Mouse (Mus musculus) macrophage (primary cell): ENCODE data around the gene Zfp839. TPM values are rescaled to one million over a fixed set of nuclear protein-coding genes. Genes with fewer than 3 reads are reported as not detected.
"Not testable (repeated sequence)": the region's sequence is repeated elsewhere in the genome, so short reads cannot be mapped to it uniquely, and the experiment has no call there.

ENCODE experiments used
- H3K27ac ChIP-seq: fragments of 350-480 bp; formaldehyde crosslinking; 2 replicates; pipeline ENCODE4 v1.9.0; 2021
- H3K36me3 ChIP-seq: fragments of 350-480 bp; formaldehyde crosslinking; 2 replicates; pipeline ENCODE4 v1.9.0; 2021; ENCODE audit errors: inconsistent target
- H3K4me3 ChIP-seq: fragments of 350-480 bp; formaldehyde crosslinking; 2 replicates; pipeline ENCODE4 v1.9.0; 2021; ENCODE audit errors: inconsistent target
- H3K79me2 ChIP-seq: fragments of 350-480 bp; formaldehyde crosslinking; 2 replicates; pipeline ENCODE4 v1.9.0; 2021; ENCODE audit errors: inconsistent target
- WGBS: methylation state at CpG from one replicate; pipeline ENCODE4 v1.1.7; 2026; ENCODE audit warnings: inconsistent platforms; ENCODE audit not compliant: missing documents; 5-methylcytosine and 5-hydroxymethylcytosine counted together
- polyA plus RNA-seq: library from polyadenylated mRNA; stranded (reverse); fragments of 250-400 nt; gene quantifications from 3 replicates; pipeline ENCODE4 v1.2.4, GENCODE M21; 2018; ENCODE audit warnings: inconsistent platforms

The Zfp839 gene
- polyA plus RNA-seq, 1 experiment from 2014 or later, result 12.1 TPM

DNA sequence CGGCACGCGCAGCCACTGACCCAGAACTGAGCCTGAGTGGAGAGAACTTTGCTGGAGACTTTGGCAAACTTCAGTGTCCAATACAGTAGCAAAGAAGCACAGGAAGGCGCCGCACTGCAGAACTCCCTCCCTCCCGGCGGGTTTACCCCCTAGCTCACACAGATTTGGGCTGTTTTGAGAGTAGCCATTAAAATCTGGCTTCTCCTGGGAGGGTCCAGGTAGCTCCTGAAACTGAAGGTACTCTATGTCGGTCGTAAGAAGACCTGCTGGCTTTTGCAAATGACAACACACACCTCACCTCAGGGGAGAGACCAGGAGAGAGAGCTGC, 840 bp downstream of the Zfp839 start:
- peak overlapping the region; percentile 60 for H3K27ac ChIP-seq
- WGBS, result 10% methylated on average over 9 of the region's 9 CpGs

DNA sequence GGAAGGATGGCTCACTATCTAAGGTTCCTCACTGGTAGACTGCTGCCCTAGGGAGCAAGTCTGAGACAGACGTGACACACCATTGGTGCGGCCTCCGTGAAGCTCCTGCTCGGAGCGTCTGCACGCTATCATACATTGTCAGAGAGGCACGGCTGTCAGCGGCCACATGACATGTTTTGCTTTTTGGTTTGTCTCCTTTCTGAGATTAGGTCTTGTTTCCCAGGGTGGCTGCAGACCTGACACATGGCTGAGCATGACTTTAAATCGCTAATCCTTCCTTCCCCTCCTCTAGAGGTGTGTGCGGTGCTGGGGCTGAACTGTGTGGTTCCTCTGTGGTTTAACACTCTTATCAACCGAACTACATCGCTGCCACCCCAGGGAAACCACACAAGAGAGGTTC, 1.4 kb downstream of the Zfp839 start:
- WGBS, result 5% methylated on average over 12 of the region's 12 CpGs
- H3K79me2 ChIP-seq, result peaks cover 43% of the 10 kb centered on the region; the same call in 1 of the 2 replicates
- peak overlapping the region; percentile 60 for H3K27ac ChIP-seq
- peak overlapping the region; percentile 59 for H3K4me3 ChIP-seq
- H3K36me3 ChIP-seq, result no peaks in the 10 kb centered on the region

More for the DNA sequence above, 840 bp downstream of the Zfp839 start:
- Histone ChIP-seq H3K36me3 (no peaks in the 10 kb centered on the region), H3K79me2 (peaks cover 38% of the 10 kb centered on the region; the same call in 1 of the 2 replicates), H3K4me3 (peak overlapping the region; percentile 59)

DNA sequence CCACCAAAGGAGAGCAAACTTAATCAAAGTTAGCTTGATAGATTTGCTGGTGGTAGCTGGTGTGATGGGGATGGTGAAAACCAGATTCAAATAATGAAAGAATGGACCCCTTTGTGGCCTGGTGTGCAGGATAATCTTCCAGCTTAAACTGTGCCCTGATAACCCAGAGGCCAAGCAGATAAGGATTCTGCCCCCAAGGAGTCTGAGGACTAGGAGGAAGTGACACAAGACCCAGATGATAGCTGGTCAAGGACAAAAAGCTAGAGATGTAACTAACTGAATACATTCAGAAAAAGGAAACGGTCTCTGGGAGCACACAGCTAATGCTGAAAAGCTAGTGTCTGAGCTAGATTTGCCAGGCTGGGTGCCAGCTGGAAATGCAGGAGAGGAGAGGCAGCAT, 1.9 kb downstream of the Zfp839 start:
- WGBS, result 19% methylated on average over 1 of the region's 1 CpGs
- no peaks in the 10 kb centered on the region for H3K36me3 ChIP-seq
- no peak overlapping the region; the same call in 1 of the 2 replicates for H3K4me3 ChIP-seq
- peak overlapping the region; percentile 60 for H3K27ac ChIP-seq
- H3K79me2 ChIP-seq, result peaks cover 48% of the 10 kb centered on the region; the same call in 1 of the 2 replicates

DNA sequence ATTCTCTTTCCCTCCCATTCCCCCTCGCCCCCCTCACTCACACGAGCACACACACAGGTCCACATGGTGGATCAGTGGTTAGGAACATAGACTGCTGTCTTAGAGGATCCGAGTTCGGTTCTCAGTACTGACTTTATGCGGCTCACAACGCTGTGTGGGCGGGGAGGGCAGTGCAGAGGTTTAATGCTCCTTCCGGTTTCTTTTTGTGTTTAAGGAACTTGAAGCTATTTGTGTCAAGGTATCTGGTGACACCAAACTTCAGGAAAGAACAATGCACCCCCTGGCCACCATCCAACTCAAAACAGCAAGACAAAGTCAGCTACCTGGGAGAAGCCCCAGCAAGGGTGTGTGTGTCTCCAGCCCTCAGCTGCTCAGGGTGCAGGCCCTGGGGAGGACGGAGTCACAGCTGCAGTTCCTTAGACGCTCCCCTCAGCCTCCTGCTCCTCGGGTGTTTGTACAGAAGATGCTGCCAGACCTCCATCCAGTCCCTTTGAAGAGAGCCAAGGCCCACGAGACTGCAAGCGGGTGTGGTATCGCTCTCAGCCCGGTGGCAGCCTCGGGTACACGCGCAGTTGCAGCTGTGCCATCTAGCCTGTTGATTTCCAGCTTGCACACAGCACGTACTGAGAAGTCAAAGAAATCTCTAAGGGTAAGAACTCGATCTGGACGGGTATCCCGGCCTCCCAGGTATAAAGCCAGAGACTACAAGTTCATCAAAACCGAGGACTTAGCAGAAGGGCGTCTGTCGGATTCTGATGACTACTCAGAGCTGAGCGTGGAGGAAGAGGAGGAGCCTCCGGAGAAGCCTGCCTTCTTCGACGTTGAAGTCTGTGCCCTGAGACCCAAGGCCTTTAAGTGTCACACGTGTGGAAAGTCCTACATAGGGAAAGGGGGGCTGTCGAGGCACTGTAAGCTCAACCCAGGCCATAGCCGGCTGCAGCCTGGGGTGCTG, 5.0 kb downstream of the Zfp839 start:
- 66% methylated on average over 31 of the region's 32 CpGs for WGBS
- Histone ChIP-seq H3K36me3 (0 out of 2 replicates have a peak, but pooled peaks cover 11% of the 10 kb centered on the region), H3K79me2 (peaks cover 67% of the 10 kb centered on the region; the same call in 1 of the 2 replicates), H3K4me3 (no peak overlapping the region), H3K27ac (peak overlapping the region; percentile 38)

DNA sequence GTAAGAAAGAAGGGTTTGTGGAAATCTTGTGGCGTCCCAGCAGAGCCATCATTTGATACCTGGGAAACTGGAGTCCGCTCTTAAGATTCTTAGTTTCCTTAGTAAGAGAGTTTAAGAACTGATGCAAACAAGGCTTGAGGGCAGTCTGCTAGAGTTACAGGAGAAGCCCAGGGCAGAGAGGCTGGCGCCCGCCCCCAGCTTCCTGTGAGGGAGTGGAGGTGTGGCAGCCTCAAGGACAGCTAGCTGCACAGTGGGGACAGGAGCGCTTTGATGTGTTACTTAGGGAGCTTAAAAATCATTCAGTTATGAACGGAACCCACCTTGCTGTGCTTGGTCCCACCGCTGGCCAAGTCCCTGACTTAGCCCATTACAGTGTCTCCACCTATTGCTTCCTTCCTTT, 7.1 kb downstream of the Zfp839 start:
- no peak overlapping the region for H3K4me3 ChIP-seq
- WGBS, result 47% methylated on average over 7 of the region's 7 CpGs
- peaks cover 29% of the 10 kb centered on the region for H3K36me3 ChIP-seq
- no peak overlapping the region for H3K27ac ChIP-seq
- peaks cover 68% of the 10 kb centered on the region; the same call in 1 of the 2 replicates for H3K79me2 ChIP-seq

DNA sequence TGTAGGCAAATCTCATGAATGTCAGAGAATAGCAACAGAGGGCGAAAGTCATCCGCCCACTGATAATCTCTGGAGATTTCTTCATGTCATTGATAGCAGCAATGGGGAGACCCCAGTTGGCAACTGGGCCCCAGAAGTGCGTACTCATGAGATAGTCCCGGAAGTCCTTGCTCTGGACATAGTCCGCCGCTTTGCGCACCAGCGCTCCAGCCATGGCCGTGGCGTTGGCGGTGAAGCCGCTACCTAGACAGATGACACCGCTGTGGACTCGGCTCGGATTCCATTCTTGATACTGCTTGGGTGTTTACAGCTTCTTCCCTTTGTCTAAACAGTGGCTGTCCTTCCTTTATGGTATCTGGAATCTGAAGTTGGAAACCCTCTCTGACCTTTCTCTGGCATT, 8.6 kb downstream of the Zfp839 start:
- not testable (repeated sequence) for H3K4me3 ChIP-seq
- H3K36me3 ChIP-seq, result peaks cover 36% of the 10 kb centered on the region

DNA sequence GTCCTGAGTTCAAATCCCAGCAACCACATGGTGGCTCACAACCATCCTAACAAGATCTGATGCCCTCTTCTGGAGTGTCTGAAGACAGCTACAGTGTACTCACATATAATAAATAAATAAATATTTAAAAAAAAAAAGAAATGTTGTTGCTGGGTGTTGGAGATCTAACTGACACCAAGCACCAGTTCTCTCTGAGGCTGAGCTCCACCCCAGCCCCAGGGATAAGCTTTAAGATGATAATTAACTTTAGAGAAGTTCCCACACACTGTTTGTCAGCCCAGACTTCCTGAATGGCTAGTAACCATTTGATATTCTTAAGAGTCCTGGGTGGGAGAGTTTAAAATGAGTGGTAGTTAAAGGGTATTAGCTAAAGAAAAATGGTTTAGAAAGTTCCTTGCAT, 10.2 kb downstream of the Zfp839 start:
- Histone ChIP-seq H3K79me2 (peaks cover 40% of the 10 kb centered on the region; the same call in 1 of the 2 replicates), H3K4me3 (no peak overlapping the region), H3K36me3 (peaks cover 51% of the 10 kb centered on the region), H3K27ac (no peak overlapping the region)

More for the DNA sequence above, 8.6 kb downstream of the Zfp839 start:
- peaks cover 54% of the 10 kb centered on the region; the same call in 1 of the 2 replicates for H3K79me2 ChIP-seq
- not testable (repeated sequence) for H3K27ac ChIP-seq
- 96% methylated on average over 12 of the region's 15 CpGs for WGBS

DNA sequence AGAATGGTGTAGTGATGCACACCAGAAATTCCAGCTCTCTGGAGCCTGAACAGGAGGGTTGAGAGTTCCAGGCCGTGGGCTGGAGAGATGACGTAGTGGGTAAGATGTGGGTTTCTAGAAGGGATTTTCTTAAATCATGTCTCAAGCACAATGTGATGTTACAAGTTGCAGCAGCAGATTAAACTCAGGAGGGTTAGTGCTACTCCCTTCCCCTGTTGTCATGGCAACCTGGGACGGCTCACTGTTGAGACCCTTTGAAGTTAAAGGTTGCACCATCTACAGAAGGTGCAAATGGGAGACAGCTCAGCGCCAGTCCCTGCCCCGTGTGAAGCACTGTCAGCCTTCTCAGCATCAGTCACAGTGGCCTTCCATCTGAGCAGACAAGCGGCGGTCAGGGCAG, 11.2 kb downstream of the Zfp839 start:
- Histone ChIP-seq H3K79me2 (peaks cover 31% of the 10 kb centered on the region; the same call in 1 of the 2 replicates), H3K4me3 (no peak overlapping the region), H3K36me3 (peaks cover 59% of the 10 kb centered on the region), H3K27ac (no peak overlapping the region)
- 93% methylated on average over 7 of the region's 7 CpGs for WGBS

DNA sequence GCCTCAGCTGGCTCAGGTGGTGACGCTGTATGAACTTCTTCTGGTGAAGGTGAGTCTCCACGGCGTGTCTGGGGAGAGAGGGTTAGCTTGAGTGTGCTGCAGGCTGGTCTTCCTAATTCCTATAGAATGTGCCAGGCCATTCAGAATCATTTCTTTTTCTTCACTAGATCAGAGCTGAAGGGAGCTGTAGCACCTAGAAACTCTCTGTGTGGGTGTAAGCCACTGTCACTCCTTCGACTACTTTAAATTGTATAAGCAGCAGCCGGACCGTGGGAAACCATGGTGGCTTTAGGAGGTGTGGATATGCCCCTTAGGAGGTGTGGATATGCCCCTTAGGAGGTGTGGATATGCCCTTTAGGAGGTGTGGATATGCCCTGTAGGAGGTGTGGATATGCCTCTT, 14.0 kb downstream of the Zfp839 start:
- H3K79me2 ChIP-seq, result peaks cover 12% of the 10 kb centered on the region; the same call in 1 of the 2 replicates
- 91% methylated on average over 3 of the region's 6 CpGs for WGBS
- no peak overlapping the region for H3K27ac ChIP-seq
- peaks cover 82% of the 10 kb centered on the region for H3K36me3 ChIP-seq
- H3K4me3 ChIP-seq, result no peak overlapping the region

DNA sequence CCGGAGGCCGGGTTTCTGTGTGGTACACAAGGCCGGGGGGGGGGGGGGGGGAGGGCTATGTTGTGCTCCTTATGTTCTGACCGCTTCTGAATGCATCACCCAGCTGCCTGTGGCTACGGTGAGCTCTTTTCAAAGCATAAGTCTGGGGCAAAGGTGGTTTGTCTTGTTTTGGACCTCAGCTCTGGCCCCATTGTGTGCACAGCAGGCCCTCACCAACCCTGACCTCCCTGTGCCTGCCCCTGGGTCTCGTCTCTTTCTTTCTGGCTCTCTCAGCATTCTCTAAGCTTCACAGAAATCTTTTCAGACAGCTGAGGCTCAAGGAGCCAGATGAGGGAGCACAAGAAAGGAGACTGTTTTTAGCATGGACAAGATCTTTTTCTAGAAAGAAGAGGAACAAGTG, 15.5 kb downstream of the Zfp839 start:
- Histone ChIP-seq H3K4me3 (no peak overlapping the region), H3K79me2 (peaks cover 5% of the 10 kb centered on the region; the same call in 1 of the 2 replicates), H3K36me3 (peaks cover 81% of the 10 kb centered on the region), H3K27ac (no peak overlapping the region)
- WGBS, result 97% methylated on average over 5 of the region's 6 CpGs

DNA sequence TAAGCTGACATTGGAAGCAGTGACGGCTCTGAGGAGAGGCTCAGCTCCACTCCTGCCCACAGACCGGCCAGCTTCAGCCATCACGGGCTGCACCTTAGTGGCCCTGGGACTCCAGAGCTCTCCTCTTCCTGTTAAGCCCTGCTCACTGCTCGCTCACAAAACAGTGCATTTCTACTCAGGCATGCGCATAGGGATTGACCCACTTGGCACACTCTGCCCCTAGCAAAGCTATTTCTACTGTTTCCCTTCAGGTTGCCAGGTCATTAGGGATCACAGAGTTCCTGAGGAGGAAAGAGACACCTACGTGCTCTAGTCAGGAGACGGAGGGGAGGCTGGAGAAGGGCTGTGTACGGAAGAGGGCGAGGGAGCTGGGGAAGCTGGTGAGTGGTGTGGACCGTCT, 15.9 kb downstream of the Zfp839 start:
- Histone ChIP-seq H3K36me3 (peaks cover 81% of the 10 kb centered on the region), H3K27ac (no peak overlapping the region), H3K4me3 (no peak overlapping the region), H3K79me2 (peaks cover under 1% of the 10 kb centered on the region; the same call in 1 of the 2 replicates)
- WGBS, result 97% methylated on average over 10 of the region's 10 CpGs

DNA sequence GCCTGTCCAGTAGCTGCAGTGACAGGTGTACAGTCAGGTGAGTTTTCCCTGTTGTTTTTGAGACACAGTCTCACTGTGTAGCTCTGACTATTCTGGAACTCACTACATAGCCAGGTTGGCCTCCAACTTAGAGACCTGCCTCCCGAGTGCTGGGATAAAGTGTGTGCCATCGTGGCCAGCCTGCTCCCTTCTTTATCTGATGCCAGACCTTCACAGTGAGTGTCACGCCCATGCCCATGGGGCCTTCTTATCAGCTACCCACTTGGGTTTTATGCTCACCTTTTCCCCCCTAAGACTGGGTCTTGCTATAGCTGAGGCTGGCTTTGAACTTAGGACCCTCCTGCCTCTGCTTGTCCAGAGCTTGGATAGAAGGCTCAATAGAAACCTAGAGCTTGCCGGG, 20.1 kb downstream of the Zfp839 start:
- Histone ChIP-seq H3K4me3 (no peak overlapping the region), H3K36me3 (peaks cover 69% of the 10 kb centered on the region), H3K79me2 (no peaks in the 10 kb centered on the region), H3K27ac (no peak overlapping the region)
- WGBS, result 98% methylated on average over 4 of the region's 4 CpGs

DNA sequence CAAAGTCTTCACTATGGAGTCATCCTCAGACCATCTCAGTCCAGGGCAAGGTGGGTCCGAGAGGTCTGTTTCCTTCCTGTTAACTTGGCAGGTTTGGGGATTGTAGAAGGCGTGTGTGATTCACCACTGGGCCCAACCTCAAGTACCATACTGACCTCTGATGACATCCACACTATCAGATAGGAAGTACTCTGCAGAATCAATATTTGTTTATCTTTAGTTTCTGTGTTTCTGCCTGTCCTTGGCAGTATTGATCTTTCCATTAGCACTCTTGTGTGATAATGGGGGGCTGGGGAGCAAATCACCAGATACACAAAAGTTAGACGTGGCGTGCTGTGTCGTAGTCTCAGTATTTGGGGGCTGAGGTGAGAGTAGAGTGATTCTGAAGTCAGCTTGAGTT, 21.2 kb downstream of the Zfp839 start:
- Histone ChIP-seq H3K27ac (no peak overlapping the region), H3K4me3 (no peak overlapping the region), H3K36me3 (peaks cover 70% of the 10 kb centered on the region), H3K79me2 (no peaks in the 10 kb centered on the region)
- WGBS, result 95% methylated on average over 3 of the region's 5 CpGs

DNA sequence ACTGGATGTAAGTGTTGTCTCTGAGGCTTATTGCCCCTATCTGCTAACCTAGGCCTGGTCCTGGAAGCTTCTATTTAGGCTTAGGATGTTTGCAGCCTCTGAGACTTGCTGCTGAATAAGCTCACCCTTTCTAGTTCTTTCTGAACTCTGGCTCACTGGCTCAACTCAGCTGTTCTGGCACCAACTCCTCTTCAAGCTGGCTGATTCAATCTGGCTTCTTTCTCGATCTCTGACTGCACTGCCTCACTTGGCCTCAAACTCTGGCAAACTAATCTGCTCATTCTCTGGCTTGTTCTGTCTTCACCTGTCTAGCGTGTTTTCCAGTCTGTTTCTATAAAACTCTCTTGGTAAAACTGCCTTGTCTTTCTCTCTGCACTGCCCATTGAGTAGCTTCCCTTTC, 25.3 kb downstream of the Zfp839 start:
- Histone ChIP-seq H3K27ac (no peak overlapping the region), H3K4me3 (no peak overlapping the region), H3K79me2 (no peaks in the 10 kb centered on the region), H3K36me3 (peaks cover 48% of the 10 kb centered on the region)
- WGBS, result 96% methylated on average over 2 of the region's 2 CpGs

DNA sequence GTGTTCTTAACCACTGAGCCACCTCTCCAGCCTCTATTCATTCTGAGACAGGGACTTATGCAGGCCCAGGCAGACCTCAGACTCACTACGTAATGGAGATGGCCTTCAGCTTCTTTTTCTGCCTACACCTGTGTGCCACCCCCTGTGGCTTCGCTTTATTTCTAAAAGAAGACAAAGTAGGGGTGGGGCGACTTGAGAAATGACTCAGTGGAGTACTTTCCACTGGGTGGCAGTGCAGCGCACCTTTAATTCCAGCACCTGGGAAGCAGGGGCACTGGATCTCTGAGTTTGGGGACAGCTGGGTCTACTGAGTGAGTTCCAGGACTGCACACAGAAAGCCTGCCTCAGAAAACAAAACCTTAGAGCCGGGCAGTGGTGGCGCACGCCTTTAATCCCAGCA, 32.2 kb downstream of the Zfp839 start:
- 96% methylated on average over 7 of the region's 7 CpGs for WGBS
- H3K36me3 ChIP-seq, result peaks cover 14% of the 10 kb centered on the region; the same call in 1 of the 2 replicates

More for the DNA sequence above, 32.2 kb downstream of the Zfp839 start:
- Histone ChIP-seq H3K4me3 (no peak overlapping the region), H3K79me2 (peaks cover 19% of the 10 kb centered on the region; the same call in 1 of the 2 replicates), H3K27ac (no peak overlapping the region)
